Mouse (Mus musculus) erythroblast, adult 5-6 weeks (primary cell): ENCODE data around the gene Gpc6. TPM values are rescaled to one million over a fixed set of nuclear protein-coding genes. Genes with fewer than 3 reads are reported as not detected.

Experiments used
- ATAC-seq: replicated peaks from 2 replicates; pipeline ENCODE4 v1.8.0; 2016; ENCODE audit warnings: moderate number of reproducible peaks, mild to moderate bottlenecking, moderate TSS enrichment, inconsistent platforms; ENCODE audit not compliant: poor library complexity, low FRiP score, severe bottlenecking
- total RNA-seq, 2 experiments: library from RNA; stranded (forward) in 1 of 2; stranded (reverse) in 1 of 2; fragments of 150-400 nt in 1 of 2; fragments of 200-764, 138-1000 nt in 1 of 2; gene quantifications; 2 replicates each; pipeline versions ENCODE4 v1.2.3 to v1.2.4; 2015 to 2017; ENCODE audit warnings: low replicate concordance in 2 of 2

Gpc6 gene
- total RNA-seq, 2 experiments from 2014 or later, result not detected

DNA sequence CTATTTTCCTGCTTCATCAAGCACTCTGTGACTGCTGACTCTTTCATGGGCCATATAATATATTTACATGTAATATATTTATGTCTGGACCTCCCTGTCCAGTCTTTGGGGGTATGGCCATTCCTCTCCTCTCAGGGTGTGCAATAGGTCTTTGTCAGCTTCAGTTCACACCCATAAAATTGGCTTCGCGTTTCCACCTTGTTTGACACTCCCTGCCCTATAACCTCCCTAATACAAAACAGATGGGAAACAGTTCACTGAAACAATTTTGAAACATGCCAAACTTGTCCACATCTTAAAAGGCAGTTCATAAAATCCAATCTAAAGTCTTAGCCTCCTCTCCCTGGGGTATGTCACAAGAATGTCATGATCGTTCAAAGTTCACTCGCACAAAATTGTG, 415.4 kb downstream of the Gpc6 start:
- no peak for ATAC-seq

DNA sequence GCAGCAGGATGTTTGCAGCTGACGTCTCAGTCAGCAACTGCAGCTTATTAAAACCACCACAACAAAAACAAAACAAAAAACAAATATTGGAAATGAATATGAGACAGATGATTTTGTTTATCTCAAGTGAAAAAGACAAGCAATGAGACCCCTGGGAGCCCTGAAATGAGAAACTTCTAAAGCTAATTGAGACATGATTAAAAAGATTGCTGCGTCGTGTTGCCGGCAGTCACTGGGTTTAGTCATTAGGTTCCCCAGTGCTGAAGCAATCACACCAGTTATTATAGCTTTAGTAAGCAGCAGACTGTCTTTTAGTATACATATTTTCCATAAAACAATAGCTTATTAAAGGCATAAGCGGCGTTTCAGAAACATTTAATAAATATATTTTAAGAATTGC, 419.4 kb downstream of the Gpc6 start:
- ATAC-seq, result no peak

DNA sequence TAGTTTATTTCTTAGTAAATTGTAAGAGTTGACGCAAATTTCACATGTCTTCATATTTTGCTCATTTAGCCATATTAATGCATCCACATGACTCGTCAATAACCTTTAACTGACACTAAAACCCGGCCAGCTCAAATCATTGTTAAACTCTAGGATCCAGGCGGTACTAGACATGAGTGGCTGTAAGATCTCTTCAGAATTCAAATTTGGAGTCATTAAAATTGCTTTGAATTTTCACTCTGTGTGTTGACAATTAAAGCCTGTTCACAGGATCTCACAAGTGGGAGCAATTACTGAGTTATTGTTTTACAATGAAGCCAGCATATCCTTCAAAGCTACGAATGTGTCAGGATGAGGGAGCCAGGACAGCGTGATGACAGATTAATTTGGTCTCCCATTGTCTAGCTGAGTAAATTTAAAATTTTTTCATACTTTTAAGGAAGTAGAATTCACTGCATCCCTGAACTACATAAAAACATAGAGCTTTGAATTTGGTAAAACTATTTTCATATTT, 421.3 kb downstream of the Gpc6 start:
- no peak for ATAC-seq

DNA sequence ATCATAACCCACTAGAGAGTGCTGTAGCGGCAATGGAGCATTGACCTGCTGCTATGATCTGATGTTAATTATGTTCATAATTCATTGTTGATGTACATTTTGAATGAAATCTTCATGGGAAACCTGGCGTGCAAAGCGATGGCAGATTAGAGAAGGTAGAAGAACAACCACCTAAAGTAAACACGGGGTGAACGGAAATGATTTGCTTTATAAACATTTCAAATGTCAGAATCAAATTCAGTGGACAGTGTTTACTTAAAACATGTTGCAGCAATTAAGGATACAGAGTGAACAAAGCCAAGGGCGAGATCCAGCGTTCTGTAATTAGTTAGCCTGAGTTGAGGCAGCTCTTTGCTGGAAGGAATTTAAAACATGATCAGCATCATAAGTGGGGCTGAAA, 426.2 kb downstream of the Gpc6 start:
- no peak for ATAC-seq

DNA sequence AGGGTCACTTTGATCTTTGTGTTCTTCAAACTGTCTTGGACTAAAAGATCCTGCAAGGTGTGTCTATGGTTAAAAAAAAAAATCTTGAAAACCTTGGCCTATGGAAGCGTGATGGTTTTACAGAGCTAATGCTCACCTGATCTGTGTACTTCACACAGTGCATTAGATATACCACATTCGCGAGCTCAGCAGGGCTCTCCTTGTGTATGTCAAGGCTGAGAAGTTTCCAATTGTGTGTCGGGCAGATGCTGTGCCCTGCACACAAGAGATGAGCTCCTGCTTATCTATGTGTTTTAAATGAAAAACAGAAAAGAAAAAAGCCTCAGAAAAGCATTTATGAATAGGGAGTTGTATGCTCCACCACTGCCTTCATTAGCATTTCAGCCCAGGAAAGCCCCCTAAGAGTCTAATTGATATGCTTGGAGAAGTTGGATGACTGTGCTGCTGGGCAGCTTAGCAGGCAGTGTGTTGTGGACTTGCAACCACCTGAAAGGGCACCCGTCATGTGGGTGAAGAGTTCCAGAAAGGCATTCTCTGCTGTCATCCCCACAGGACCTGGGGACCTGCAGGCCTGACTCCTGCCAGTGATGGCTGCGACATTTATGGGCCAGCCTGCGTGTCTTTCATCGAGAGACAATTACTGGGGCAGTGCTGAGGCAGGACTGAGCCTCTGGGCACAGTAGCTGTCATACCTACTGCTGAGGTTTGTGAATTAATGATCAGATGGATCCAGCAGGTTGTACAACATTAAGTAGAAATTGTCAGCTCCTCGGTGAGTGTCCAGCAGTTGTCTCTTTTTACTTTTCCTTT, 436.2 kb downstream of the Gpc6 start:
- ATAC-seq, result no peak

DNA sequence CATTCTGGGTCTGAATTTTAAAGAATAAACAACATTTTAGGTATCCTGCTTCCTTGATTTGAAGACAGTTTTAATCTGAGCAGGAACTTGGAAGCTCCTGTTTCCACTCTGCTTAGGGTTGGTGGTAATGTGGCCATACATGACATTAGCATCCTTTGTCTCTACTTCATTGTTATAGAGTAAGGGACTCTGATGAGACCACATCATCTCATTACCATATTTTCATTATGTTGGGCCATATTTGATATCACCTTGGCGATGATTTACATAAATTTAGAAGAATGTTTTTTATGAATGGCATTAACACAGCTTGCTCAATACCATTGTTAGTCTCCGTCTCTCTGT, 436.8 kb downstream of the Gpc6 start:
- no peak for ATAC-seq

DNA sequence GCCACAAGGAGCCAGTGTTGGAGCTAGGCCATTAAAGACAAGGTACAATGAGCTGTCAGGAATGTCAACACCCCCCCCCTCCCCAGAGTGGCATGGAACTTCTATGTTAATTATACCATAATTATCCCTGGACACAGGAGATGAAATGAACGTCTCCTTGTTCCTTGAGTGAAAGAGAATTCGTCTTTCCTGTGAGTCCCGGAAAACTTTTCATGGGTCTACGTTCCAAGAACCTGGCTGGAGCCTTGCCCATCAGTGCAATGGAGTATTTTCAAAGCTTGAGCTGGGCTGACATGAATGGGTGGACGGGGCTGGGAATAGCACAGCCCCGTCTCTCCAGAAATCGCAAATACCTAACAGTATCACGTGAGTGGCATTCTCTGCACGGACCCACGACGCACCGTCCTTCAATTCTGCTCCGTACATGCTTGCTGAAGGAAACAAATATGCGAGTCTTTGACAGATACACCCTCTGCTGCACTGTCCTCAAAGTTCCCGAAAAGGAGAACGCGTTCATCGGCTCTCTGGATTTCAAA, 444.3 kb downstream of the Gpc6 start:
- no peak for ATAC-seq

DNA sequence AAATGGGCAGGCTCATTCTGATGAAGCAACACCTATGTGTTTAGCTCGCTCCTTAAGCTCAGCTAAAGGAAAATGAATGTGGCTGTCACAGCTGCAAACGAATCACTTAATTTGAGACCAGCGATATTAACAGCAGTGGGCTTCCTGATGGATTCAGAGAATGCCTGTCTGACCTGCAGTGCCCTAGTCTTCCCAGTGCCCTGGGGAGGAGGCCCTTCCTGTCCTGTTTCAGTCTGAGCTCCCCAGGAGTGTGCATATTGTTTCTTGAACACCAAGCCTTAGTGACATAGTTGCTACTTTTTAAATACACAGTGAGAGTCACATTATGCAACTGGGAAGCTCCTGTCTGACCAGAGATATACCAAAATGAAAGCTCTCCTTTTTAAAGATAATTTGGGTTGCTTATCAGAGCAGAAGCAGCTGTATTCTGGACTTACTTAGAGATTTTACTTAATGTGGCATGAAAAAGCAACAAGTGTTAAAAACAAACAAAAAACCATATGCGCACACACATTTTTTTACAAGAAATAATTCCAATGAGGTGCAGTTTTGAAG, 451.8 kb downstream of the Gpc6 start:
- ATAC-seq, result no peak

DNA sequence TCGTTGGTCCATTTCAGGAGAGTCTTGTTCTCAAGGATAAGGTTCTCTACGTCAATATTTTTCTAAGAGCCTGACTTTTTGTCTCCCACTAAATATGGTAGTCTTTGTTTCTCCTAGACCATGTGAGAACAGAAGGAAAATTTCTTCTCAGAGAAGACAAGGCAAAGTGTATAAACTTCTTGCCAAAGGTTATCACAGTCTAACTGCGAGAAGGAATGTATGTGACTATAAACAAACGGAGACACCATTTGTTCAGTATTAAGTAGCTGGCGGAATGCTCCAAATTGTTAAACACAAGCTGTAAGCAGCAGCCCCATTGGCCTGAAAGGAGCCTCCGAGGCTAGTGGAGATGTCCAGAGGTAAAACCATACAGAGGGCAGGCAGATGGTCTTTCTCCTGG, 454.9 kb downstream of the Gpc6 start:
- ATAC-seq, result no peak

DNA sequence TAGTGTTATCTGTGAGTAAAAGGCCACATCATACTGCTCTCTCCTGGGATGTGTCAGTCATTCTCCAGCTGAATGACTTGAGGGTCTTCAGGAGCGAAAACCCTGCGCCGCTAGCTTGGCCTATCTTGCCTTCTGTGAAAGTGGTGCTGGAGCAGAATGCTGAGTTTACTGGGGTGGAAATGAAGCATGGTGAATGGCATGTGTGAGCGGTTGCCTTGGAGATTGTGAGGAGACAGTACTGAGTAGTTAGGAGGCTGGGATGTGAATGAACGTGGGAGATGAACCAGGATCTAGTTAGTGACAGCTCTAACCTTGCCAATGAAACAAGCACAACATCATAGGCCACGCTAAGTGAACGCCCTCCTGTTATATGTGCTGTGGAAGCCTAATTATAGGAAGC, 458.1 kb downstream of the Gpc6 start:
- no peak for ATAC-seq

DNA sequence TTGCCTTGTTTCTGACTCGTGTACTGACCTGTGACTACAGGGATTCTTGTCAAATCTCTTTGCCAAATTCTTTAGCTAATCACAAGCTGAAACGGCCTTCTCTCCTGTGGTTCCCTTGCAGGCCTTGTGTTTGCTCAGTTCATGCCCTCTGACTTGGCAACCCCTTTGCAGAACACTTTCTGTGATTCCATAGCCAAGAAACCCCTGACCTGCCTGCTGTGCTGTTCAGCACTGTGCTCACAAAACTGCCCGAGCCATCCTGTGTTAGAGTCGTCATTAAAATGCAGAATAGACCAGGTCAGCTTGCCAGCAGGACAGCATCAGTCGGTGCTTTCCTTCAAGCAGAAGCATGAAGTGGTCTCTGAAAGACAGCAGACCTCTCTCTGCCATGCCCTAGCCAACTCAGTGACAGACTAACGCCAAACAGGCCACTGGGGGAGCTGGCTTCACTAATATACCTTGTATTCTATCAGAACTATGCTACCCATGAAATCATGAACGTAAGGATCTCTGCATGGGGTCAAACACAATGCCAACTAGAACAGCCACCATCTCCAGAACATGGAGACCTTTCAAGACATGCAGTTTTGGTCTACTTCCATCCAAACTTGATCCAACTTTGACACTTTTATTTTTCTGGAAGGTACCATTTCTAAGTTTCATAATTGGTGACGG, 459.1 kb downstream of the Gpc6 start:
- no peak for ATAC-seq

DNA sequence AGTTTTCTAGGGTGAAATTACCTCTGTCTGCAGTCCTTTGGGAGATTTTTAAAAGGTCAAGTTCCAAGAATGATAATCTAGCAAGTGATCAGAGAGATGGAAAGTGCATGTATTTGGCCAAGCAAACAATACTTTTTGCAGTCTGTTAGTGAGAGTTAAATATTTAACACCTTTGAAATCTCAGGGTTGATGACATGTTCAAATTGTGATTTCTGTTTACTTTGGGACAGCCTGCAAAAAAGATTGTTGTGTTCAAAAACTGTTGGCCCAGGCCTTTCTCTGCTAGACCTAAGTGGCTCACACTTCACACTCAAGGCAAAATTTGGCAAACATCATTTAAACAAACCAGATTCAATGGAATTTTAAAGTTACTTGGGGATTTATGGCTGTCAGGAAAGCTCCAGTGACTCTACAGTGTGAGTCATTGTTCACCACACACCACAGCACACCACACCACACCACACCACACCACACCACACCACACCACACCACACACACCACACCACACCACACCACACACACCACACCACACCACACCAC, 460.7 kb downstream of the Gpc6 start:
- no peak for ATAC-seq

DNA sequence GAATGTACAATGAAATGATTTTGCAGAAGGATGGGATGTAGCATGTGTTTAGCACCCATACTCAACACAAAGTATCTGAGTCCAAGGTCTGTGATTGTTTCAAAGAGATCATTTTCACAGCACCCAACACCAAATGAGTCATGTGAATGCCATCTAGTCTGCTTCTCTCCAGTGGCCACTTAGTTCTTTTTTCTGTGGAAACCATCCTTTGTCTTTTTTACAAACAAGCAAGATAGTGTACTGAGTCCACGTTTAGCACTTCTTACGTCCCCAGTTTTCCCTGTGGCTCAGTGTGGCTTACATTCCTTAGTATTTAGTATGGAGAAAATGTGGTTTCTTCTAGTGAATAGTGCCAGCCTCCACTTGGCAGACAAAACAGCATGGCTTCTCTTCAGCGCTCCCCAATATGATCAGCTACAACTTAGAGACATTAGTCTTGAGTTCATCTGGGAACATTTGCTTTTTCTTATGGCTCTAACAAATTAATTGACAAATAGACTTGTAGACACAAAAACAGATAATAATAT, 465.7 kb downstream of the Gpc6 start:
- no peak for ATAC-seq

DNA sequence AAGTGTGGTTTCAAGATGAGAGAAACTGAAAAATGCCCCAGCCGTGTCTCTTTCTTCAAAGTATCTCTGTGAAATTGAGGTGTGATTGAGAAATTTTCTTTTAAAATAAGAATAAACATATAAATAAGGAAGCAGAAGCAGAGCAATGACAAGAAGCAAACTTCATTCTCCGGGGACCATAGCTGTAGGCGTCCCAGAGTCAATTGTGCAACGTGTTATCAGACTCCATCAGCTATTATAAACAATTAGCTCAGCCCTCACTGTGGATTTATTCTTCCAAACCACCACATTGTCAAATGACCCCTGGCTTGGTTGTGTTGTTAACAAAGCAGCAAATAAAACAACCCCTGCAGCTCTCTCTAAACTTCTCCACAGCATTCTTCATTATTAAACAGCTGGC, 466.3 kb downstream of the Gpc6 start:
- no peak for ATAC-seq

DNA sequence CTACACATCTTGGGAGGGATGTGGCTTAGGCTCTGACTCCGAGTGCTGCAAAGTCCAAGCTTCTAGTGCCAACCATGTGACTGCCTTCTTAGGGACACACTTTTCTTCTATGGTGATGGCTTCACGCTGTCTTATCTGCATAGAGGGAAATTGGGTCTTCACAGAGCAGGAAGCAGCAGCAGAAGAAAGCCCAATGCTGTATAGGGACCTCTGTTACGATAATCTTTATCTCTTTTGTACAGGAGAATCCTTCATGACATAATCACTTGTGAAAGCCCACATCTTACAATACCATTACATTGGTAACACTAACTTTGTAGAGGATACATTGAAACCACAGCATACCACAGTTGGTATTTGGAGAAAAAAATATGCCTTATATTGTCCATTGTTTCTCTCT, 472.1 kb downstream of the Gpc6 start:
- no peak for ATAC-seq

DNA sequence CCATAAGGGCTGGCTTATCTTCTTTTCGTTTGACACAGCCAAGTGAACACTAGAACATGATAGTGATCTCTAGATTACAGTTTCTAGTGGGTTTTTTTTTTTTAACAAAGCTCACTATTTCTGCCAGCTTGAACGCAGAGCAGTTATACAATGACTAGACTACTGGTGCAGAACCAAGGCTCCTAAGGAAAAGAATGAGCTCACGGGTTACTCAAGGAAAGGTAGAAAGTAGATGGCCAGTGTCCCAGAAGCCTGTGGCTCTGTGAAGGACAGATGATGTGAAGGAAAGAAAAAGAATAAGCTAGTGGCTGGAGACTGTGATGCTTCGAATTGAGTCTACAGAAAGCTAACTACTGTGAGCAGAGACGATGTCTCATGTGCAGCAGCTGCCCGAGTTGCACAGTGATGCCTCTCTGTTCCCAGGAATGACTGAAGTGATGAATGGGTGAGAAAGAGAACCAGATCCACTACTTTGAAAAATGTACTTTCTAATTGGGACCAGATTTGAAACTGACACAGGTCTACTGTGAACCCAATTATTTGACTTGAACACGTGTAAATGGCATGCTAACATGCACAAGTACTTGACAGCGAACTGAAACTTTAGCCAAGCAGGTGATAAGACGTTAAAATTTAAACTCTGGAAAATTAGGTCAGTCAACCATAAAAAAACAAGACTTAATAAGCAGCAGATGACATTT, 482.9 kb downstream of the Gpc6 start:
- no peak for ATAC-seq

DNA sequence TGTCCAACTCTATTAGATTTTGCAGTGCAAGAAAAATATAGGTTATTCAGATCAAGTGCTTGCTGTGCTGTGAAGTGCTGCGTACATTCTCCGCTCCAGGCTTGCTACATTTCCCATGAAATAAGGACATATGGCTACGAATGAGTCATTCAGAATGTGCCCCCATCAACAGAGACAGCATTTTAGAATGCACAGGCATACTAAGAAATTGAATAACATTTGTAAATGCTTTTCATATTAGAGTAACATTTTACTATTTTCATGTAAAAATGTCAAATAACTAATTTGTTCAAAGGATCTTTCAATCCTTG, 483.4 kb downstream of the Gpc6 start:
- no peak for ATAC-seq

DNA sequence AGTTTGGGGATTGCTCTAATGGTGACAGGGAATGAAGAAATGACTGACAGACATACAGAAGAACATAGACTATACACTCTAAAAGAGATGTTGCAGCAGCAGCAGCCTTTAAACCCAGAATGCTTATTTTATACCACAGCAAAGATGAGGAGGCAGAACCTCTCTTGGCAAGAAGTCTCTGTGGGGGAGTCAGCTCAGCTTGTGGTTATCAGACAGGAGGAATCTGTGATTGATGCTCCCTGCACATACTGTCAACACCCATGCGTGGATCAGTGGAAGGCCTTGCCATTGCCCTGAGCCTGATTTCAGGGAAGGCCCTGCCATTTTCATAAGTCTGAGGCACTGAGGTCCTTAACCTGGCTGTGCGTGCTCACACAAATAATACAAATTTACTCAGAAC, 484.7 kb downstream of the Gpc6 start:
- no peak for ATAC-seq

DNA sequence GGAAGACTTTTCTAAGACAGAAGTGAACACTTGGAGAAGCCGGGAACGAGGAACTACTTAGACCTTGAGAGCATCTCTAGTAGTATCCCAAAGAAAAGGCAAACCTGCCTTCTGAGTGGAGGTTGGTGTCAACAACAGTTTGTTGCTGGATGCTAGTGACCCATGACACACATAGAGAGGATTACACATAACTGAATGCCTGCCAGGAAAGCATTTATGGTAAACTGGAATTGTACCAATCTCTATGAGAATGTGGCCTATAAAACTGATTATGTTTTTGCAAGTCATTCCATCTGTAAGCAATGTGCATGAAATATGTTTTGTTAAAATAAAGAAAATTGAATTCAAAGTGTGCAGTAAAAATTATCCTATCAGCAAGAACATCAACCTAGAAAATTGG, 485.4 kb downstream of the Gpc6 start:
- no peak for ATAC-seq

DNA sequence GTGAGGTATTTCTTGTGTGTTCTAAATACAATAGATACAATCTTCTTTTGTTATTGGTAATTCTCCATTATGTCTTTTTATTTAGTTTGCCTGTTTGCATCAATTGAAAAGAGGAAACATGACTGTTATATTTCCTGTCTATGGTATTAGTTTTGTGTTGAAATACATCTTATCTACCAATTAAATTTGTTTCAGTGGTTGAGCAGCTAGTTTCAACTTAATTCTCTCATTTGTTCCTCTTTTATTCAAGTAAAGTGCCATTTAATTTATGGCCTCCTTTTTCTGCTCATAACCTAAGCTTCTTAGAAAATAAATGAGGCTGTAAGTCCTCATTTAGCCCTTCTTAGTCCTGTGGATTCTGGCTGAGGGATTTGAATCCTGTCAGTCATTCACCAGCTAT, 489.9 kb downstream of the Gpc6 start:
- no peak for ATAC-seq
